Mouse (Mus musculus) cerebellum, adult 2 months (tissue): Measurements from ENCODE around the gene Fam168b.

Source experiments
- CTCF ChIP-seq: fragments of 200-500 bp; IDR thresholded peaks from 2 replicates; pipeline ENCODE4 v1.5.1; 2011; ENCODE audit warnings: low read depth, mild to moderate bottlenecking, control low read depth, low read length, moderate library complexity, borderline replicate concordance; ENCODE audit not compliant: insufficient read depth
- POLR2A ChIP-seq: fragments of 200-500 bp; IDR thresholded peaks from 2 replicates; pipeline ENCODE4 v1.6.1; 2011; ENCODE audit warnings: low read length, control low read depth, borderline replicate concordance; ENCODE audit not compliant: insufficient read depth

DNA sequence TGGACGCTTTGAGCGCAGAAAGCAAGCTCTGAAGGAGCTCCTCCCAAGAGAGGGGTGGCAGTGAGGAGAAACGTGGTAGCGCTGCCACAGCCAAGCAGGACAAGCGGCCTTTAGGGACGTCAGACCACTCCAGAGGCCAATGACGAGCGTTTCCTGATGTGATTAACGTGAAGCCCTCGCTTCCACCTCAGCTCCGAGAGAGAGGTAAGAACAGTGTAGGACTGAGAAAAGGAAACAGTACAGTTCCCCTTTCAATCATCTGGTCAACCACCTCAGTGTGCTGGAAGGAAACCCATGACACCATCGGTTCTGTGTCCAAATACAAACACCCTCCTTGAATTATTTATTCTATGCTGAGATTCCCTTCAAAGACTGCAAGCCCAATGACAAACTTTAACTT is 3.6 kb downstream of the Fam168b start:
- TF ChIP-seq POLR2A: no peak
- no peak for TF ChIP-seq CTCF
